Mouse (Mus musculus) spleen, adult 2 months (tissue): ENCODE data around the gene Trpm4.

Experiments
- CTCF ChIP-seq: fragments of 200-500 bp; IDR thresholded peaks from 2 replicates; pipeline ENCODE4 v1.5.1; 2011; ENCODE audit warnings: mild to moderate bottlenecking, inconsistent platforms; ENCODE audit not compliant: insufficient read depth, insufficient read length, insufficient replicate concordance; ENCODE audit errors: extremely low read depth
- POLR2A ChIP-seq: fragments of 200-500 bp; IDR thresholded peaks from 2 replicates; pipeline ENCODE4 v1.6.1; 2011; ENCODE audit warnings: low read depth, low read length, inconsistent platforms

DNA sequence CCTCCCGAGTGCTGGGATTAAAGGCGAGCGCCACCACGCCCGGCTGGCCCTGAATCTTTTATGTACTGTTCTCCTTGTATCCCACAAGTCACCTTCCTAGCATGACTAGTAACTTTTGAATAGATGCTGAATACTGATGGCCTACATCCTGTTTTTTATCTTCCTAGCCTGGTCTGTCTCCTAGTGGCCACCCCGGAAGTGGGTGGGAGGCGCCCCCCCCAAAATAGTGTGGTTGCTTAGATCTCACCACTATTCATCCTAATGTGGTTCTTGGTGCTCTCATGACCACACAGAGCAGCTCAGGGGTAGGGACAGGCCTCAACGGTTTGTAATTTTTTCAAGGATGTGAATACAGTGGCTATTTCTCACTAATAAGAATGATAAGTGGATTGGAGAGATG is 41.0 kb upstream of the Trpm4 start:
- TF ChIP-seq CTCF = no peak
- no peak for TF ChIP-seq POLR2A
